Comparison of ENCODE assay signal across 24 mouse cellular contexts in the genomic region with DNA sequence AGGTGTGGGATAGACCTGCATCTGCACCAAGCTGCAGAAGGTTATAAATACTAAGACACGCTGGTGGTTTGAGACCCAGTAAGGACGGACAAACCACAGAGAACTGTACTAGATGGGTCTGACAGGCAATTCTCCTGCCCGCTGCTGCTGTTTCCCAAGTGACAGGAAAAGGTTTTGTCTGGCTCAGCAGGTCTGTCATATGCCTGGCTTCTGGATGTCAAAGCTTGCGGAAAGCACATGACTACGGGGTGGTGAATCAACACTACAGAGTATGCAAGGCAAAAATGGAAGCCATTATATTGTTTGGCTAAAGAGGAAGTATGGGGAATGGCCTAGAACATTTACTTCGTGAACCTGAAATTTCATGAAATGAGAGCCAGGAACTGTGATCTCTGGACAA. TPM values are rescaled to one million over a fixed set of nuclear protein-coding genes. Genes with fewer than 3 reads are reported as not detected.
DNase-seq lines count a peak whose midpoint lies in the region; ATAC-seq and TF ChIP-seq lines count a peak whose summit lies in the region.
"Had no signal": no experiment of that assay in that cellular context is flagged by ENCODE, and none has a peak within 500 bp of the region (broad histone marks: within the 10 kb centered on the region; RNA-seq: fewer than 3 reads in every experiment).

No protein-coding gene starts in this region.

- H3K4me3 ChIP-seq in bone marrow macrophage, adult 2 months (ENCODE audit: insufficient read depth, low read length) = no peak overlapping the region
- no peak overlapping the region for H3K4me3 ChIP-seq in macrophage (ENCODE audit: inconsistent target)
- no peak overlapping the region for H3K4me3 ChIP-seq in hindbrain, embryonic 14.5 days (replicated peaks; ENCODE audit: low read length)
- H3K4me3 ChIP-seq in midbrain, embryonic 13.5 days (replicated peaks) = no peak overlapping the region
- H3K4me3 ChIP-seq: embryonic facial prominence, embryonic 13.5 days; embryonic facial prominence, embryonic 15.5 days; erythroblast, embryonic 14.5 days; forebrain, embryonic 10.5 days; forebrain, embryonic 13.5 days; forebrain, embryonic 15.5 days had no signal

- TF ChIP-seq POLR2A in bone marrow macrophage, adult 2 months (IDR thresholded peaks at IDR 0.05; ENCODE audit: borderline replicate concordance, low read depth, low read length) = no peak

- no peak overlapping the region for H3K9ac ChIP-seq in hindbrain, embryonic 14.5 days
- H3K9ac ChIP-seq in midbrain, embryonic 13.5 days (replicated peaks) = no peak overlapping the region
- H3K9ac ChIP-seq: embryonic facial prominence, embryonic 13.5 days; embryonic facial prominence, embryonic 15.5 days; forebrain, embryonic 13.5 days; forebrain, embryonic 15.5 days; forebrain, postnatal 0 days had no signal

- no peak for TF ChIP-seq CTCF in bone marrow macrophage, adult 2 months (IDR thresholded peaks at IDR 0.05; ENCODE audit: low read depth, low read length)

- no peaks in the 10 kb centered on the region for H3K79me2 ChIP-seq in macrophage (ENCODE audit: inconsistent target)

- H3K4me2 ChIP-seq in hindbrain, embryonic 14.5 days (replicated peaks) = no peak overlapping the region
- H3K4me2 ChIP-seq in midbrain, embryonic 13.5 days (replicated peaks) = no peak overlapping the region
- H3K4me2 ChIP-seq: embryonic facial prominence, embryonic 13.5 days; embryonic facial prominence, embryonic 15.5 days; forebrain, embryonic 13.5 days; forebrain, embryonic 15.5 days had no signal

- WGBS in macrophage (ENCODE audit: missing documents) = 18% methylated on average over 6 of the region's 6 CpGs
- whole genome bisulfite sequencing in hindbrain, embryonic 14.5 days = 86% methylated on average over 6 of the region's 6 CpGs
- 91% methylated on average over 6 of the region's 6 CpGs for WGBS in midbrain, embryonic 13.5 days

- ATAC-seq in common myeloid progenitor, adult 5-6 weeks (replicated peaks; ENCODE audit: low read depth, poor library complexity, severe bottlenecking) = 0 out of 2 replicates have a peak, but pooled peaks have one; percentile 36
- ATAC-seq in hindbrain, embryonic 14.5 days (ENCODE audit: low FRiP score) = no peak
- no peak for ATAC-seq in midbrain, embryonic 13.5 days
- ATAC-seq: forebrain, embryonic 13.5 days; forebrain, embryonic 15.5 days; forebrain, postnatal 0 days had no signal

- peak overlapping the region; percentile 78 for H3K27ac ChIP-seq in bone marrow macrophage, adult 2 months (ENCODE audit: insufficient read depth, low read depth, low read length)
- H3K27ac ChIP-seq in macrophage = peak overlapping the region; percentile 93
- H3K27ac ChIP-seq in hindbrain, embryonic 14.5 days = no peak overlapping the region
- H3K27ac ChIP-seq in midbrain, embryonic 13.5 days = no peak overlapping the region
- H3K27ac ChIP-seq: embryonic facial prominence, embryonic 13.5 days; embryonic facial prominence, embryonic 15.5 days; forebrain, embryonic 10.5 days; forebrain, embryonic 13.5 days; forebrain, embryonic 15.5 days had no signal

- no peaks in the 10 kb centered on the region for H3K36me3 ChIP-seq in macrophage (ENCODE audit: inconsistent target)
- no peaks in the 10 kb centered on the region for H3K36me3 ChIP-seq in hindbrain, embryonic 14.5 days (replicated peaks; ENCODE audit: control insufficient read depth, insufficient read depth)
- H3K36me3 ChIP-seq in midbrain, embryonic 13.5 days = no peaks in the 10 kb centered on the region
- H3K36me3 ChIP-seq: embryonic facial prominence, embryonic 13.5 days; embryonic facial prominence, embryonic 15.5 days; forebrain, embryonic 10.5 days; forebrain, embryonic 15.5 days had no signal

- H3K4me1 ChIP-seq in bone marrow macrophage, adult 2 months (ENCODE audit: control insufficient read depth, insufficient read depth, low read length) = peaks cover 17% of the 10 kb centered on the region
- H3K4me1 ChIP-seq in hindbrain, embryonic 14.5 days (replicated peaks; ENCODE audit: control insufficient read depth, insufficient read depth, low read length) = no peaks in the 10 kb centered on the region
- H3K4me1 ChIP-seq in midbrain, embryonic 13.5 days (replicated peaks) = no peaks in the 10 kb centered on the region
- H3K4me1 ChIP-seq: embryonic facial prominence, embryonic 13.5 days; embryonic facial prominence, embryonic 15.5 days; forebrain, embryonic 10.5 days; forebrain, embryonic 13.5 days had no signal

- peak; percentile 89 for DNase-seq in heart, adult 11 months
- DNase-seq in heart, postnatal 4 days = no peak
- no peak for DNase-seq in hindbrain, embryonic 14.5 days (ENCODE audit: low spot score)
- no peak for DNase-seq in kidney, adult 8-10 months
- DNase-seq: adrenal gland, adult 2 months; adrenal gland, postnatal 10 days; adrenal gland, postnatal 25 days; cerebellum, adult 11-12 months; cerebellum, adult 8-10 months; cerebellum, postnatal 10 days; cerebellum, postnatal 25 days; embryo, embryonic 11 days; forebrain, postnatal 0 days had no signal

- H3K9me3 ChIP-seq in hindbrain, embryonic 14.5 days (ENCODE audit: control insufficient read depth, low read length) = no peaks in the 10 kb centered on the region
- H3K9me3 ChIP-seq in midbrain, embryonic 13.5 days = no peaks in the 10 kb centered on the region
- H3K9me3 ChIP-seq: embryonic facial prominence, embryonic 13.5 days; embryonic facial prominence, embryonic 15.5 days; forebrain, embryonic 10.5 days; forebrain, embryonic 13.5 days; forebrain, embryonic 15.5 days had no signal

- no peaks in the 10 kb centered on the region for H3K27me3 ChIP-seq in hindbrain, embryonic 14.5 days (ENCODE audit: control insufficient read depth, insufficient read depth, low read length)
- H3K27me3 ChIP-seq in midbrain, embryonic 13.5 days = no peaks in the 10 kb centered on the region
- H3K27me3 ChIP-seq: embryonic facial prominence, embryonic 13.5 days; embryonic facial prominence, embryonic 15.5 days; forebrain, embryonic 13.5 days; forebrain, embryonic 15.5 days had no signal

RNA-seq across cellular contexts. Expression of a gene that starts 10.1 kb away (rescaled TPM):
- total RNA-seq in heart, postnatal 4 days (2021) = 10 to 100 TPM; 11.7 to 12.9 TPM
- 40.8 and 44.2 TPM in 2 replicates for polyA plus RNA-seq in bone marrow macrophage, adult 2 months (2012; ENCODE audit: insufficient read depth, insufficient read length, missing spikeins)
- total RNA-seq in common myeloid progenitor, adult 5-6 weeks (2017) = 5.8 and 8.5 TPM in 2 replicates
- 100 to 1,000 TPM; 144 to 589 (median 313) TPM for total RNA-seq in macrophage (2018; cell fraction: chromatin; rRNA removed)
- 100 to 1,000 TPM in 21 of 26 experiments, 10 to 100 TPM in 5; 70.7 to 155 (median 114) TPM for total RNA-seq in macrophage (2018; cell fraction: cytosol; rRNA removed)
- 100 to 1,000 TPM; 104 to 419 (median 285) TPM for total RNA-seq in macrophage (2018; cell fraction: nucleus; rRNA removed)
- polyA plus RNA-seq in macrophage (2018) = 66.3 to 75.9 TPM (median 73.4 TPM) in 3 replicates
- polyA plus RNA-seq in hindbrain, embryonic 14.5 days (2014; fragmentation: Nextera tagmentation; extraction: Ambion mirVana) = 15.0 and 15.1 TPM in 2 replicates
- 8.1 and 8.2 TPM in 2 replicates for polyA plus RNA-seq in midbrain, embryonic 13.5 days (2015; fragmentation: Nextera tagmentation; extraction: Ambion mirVana)
- total RNA-seq: MEL had no signal

Comparison
In these comparisons a context has a peak if more than half of its experiments do, and no peak if none do; other contexts are left out.
1. H3K27ac ChIP-seq: peak in bone marrow macrophage, adult 2 months (single experiment) and macrophage (single experiment); none in hindbrain, embryonic 14.5 days (single experiment) and midbrain, embryonic 13.5 days (single experiment).